Mouse (Mus musculus) E14TG2a.4 (cell line): ENCODE data around the gene Nol11.

ENCODE experiments used
- CTCF ChIP-seq: conservative IDR thresholded peaks from 2 replicates; pipeline ENCODE4 v1.5.1; 2014; ENCODE audit warnings: low read length
- NANOG ChIP-seq: IDR thresholded peaks from 2 replicates; pipeline ENCODE4 v1.6.1; 2014; ENCODE audit warnings: borderline replicate concordance, low read length, mixed read lengths
- POU5F1 ChIP-seq: IDR thresholded peaks from 2 replicates; pipeline ENCODE4 v1.6.1; 2014; ENCODE audit warnings: low read length, borderline replicate concordance

DNA sequence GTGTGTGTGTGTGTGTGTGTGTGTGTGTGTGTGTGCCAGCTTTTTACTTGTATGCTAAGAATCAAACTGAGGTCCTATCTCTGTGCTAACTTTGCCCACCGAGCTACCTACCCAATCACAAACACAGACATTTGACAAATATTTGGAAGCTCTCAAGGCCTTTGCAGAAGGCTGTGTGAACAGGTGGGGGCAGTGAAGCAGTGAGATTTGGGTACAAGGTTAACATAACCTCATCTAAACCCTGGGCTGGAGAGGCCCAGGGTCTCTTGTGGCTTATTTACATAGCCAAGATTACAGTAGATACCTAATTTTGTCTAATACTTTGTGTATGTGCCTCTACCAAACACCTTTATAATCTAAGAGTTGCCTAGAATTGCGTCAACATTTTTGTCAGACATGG lies 46.8 kb downstream of the Nol11 start:
- TF ChIP-seq CTCF: no peak
- no peak for TF ChIP-seq NANOG
- TF ChIP-seq POU5F1: no peak
